Mouse (Mus musculus): ENCODE results near the gene Dnajc15.
A peak's percentile ranks its signal among the peaks of the same experiment; 100 is the strongest.

Dnajc15 gene

GRCm38 (mm10) chr14:77794285-77794949, 80.5 kb downstream of the Dnajc15 start:
- no peak for DNase-seq

DNA sequence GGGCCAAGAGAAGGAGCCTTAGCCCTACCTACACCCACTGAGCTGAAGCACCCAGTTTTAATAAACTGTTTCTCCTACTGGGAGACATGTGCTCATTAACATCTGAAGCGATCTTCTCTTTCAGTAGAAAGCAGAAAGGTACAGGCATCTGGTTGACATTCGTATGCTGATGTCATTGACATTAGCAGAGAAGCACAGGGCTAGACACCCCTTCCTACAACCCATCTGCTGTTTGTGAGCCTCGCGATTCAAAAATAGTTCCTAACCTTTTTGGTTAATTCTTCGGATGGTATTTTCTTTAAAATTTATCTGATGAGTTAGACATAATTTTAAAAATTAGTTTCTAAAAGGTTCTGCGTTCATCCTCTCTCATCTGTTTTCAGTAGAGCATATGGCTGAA, 81.9 kb downstream of the Dnajc15 start:
- DNase-seq: no peak

GRCm38 (mm10) chr14:77783217-77783616, 91.7 kb downstream of the Dnajc15 start:
- peak in 1 of 2 experiments; percentile 9 for DNase-seq

GRCm38 (mm10) chr14:77777365-77777764, 97.6 kb downstream of the Dnajc15 start:
- no peak for DNase-seq

- DNase-seq: no peak
These were observed 98.9 kb downstream of the Dnajc15 start for GRCm38 (mm10) chr14:77776005-77776531.

GRCm38 (mm10) chr14:77773331-77773730, 101.6 kb downstream of the Dnajc15 start:
- DNase-seq: no peak

DNA sequence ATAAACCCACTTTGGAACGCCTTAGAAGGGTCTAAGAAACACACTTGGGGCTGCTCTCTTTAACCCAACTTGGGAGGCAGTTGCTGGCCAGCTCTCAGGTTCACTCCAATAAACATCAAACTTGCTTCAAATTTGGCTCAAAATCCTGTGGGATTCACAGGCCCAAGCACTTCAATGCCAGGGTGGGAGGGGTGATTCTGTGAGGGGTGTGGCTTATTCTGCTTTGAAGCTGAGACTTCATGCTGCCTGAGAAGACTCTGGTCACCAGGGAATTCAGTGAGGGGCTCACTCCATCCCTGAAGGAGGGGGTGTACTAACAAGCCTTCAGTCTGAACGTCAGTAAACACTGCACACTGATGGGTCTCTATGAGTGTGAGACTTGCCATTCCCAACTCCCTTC, 103.3 kb downstream of the Dnajc15 start:
- DNase-seq: no peak
